Mouse (Mus musculus): ENCODE results near the gene Tmem30b.
"Not testable (repeated sequence)": the region's sequence is repeated elsewhere in the genome, so short reads cannot be mapped to it uniquely, and the experiment has no call there.

Tmem30b gene

GRCm38 (mm10) chr12:73558525-73559195 lies 12.5 kb upstream of the Tmem30b start:
- no peak for DNase-seq

GRCm38 (mm10) chr12:73554155-73554554 lies 8.0 kb upstream of the Tmem30b start:
- peak; percentile 79 for DNase-seq

DNA sequence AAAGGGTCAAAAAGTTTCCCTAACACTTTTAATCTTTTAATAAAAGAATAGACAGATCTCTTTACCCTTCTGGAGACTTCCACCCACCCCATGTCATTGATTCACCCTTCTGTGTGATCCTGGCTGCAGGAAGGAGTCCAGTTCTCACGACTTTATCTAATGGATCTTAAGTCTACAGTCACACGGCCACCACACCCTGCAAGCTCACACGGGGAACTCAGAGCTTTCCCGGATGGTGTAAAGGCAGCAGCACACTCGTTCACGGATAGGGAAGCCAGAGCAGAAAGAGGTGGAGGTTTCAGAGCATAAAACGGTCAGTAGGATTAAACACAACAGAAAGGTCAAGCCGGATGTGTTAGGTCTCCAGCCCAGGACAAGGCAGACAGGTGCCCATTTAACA lies 2.1 kb upstream of the Tmem30b start:
- DNase-seq = no peak

DNA sequence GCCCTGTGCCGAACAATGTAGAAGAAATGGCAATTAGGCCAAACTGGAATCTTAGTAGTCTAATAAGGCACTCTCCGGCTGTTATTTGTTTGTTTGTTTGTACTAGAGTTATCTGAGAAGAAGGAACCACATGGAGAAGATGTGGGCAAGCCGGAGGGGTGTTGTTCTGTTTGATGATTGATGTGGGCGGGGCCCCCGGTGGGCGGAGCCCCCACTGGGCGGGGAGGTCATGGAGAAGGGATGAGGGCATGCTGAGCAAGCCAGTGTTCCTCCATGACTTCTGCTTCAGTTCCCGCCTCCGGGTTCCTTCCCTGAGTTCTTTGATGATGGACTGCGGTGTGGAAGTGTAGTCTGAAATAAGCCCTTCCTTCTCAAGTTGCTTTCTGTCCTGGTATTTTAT lies 1.5 kb upstream of the Tmem30b start:
- DNase-seq = no peak

DNA sequence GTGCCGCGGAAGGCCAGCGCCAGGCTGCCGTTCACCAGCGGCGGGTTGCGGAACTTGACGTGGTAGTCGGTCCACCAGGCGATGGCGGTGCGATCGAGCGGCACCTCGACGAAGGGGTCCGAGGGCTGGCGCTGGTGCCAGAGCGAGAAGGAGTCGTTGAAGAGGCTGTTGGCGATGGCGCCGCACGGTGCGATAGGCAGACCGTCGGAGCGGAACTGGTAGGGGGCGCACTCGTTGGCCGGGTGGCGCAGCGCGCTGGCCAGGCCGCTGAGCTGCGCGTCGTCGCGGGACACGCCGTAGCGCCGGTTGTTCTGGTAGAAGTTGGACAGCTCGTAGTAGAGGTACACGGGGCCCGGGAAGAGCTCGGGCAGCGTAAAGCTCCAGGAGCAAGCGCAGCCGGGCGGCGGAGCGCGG lies 513 bp downstream of the Tmem30b start:
- DNase-seq = peak; percentile 82

DNA sequence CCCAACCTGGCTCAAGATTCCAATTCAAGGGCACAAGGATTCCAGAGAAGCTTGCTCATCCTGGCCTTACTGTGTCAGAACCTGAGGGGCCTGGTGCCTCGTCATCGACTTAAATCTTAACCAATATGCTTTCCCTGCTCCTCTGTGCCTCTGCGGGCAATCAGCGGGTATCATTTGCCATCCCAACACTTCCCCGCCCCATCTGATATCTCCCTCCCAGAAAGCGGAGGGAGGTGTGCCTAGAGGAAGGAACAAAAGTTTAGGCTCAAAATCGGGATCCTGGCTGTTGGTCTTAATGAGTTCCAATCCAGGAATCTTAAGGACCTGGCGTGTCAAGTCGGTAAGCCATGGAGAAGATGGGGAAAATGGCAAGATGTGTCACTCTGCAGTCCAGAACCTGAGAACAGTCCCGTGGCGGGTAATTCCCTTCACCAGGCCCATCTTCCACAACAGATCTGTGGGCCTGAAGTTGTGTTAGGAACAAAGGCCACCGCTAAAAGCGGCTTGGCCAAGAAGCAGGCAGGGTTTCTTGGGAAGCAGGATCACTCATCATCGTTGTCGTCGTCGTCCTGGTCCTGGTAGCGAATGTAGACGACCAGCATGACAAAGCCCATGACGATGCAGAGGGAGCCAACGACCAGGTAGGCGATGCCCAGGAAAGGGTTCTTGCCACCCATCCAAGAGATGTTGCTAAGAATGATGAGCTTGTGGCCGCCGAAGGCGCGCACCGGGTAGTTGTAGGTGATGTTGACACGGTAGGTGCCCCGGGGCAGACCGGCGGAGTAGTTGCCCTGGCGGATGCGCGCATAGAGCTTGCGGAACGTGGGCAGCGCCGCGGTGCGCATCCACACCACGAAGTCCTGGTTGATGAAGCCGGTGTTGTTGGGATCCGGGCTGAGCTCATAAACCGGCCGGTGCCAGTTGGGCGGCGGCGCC lies 1.2 kb downstream of the Tmem30b start:
- DNase-seq = peak; percentile 48

GRCm38 (mm10) chr12:73543191-73543590 lies 3.0 kb downstream of the Tmem30b start:
- DNase-seq = no peak

DNA sequence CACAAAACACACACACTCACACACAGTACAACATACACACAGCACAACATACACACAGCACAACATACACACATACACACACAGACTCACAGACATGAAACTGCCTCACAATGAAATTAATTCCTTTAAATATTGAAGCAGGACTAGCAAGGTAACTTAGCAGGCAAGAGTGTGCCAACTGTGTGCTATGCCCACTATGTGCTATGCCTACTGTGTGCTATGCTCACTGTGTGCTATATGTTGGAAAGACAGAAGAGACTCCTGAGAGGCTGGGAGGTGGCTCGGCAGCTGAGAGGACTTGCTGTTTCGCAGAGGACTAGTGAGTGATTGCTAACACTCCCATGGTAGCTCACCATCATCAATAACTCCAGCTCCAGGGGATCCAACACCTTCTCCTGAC lies 5.8 kb downstream of the Tmem30b start:
- no peak for DNase-seq

DNA sequence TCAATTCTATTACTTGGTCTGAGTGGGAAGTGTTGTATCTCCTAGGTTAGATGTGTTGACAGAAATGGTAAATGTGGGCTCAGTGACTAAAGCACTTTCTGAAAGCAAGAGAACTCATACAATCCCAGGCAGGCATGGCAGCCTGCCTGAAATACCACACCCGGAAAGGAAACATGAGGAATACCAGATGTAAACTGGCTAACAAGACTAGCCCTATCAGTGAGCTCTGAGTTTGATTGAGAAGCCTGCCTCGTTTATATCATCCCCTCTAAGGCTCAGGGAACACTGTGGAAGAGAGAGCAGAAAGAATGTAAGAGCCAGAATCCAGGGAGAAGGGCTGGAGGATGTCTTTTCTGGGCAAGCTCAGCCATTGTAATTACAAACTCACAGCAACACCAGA lies 7.0 kb downstream of the Tmem30b start:
- no peak for DNase-seq

DNA sequence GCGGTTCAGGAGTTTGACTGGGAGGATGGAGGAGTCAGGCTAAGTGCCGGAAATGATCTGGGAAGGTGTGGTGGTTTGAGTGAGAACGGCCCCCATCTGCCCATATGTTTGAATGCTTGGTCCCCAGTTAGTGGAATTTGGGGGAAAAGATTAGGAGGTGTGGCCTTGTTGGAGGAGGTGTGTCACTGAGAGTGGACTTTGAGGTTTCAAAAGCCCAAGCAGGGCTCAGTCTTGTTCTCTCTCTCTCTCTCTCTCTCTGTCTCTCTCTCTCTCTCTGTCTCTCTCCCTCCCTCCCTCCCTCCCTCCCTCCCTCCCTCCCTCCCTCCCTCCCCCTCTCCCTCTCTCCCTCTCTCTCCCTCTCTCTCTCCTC lies 8.1 kb downstream of the Tmem30b start:
- not testable (repeated sequence) for DNase-seq

GRCm38 (mm10) chr12:73537499-73538138 lies 8.6 kb downstream of the Tmem30b start:
- DNase-seq = peak; percentile 66

DNA sequence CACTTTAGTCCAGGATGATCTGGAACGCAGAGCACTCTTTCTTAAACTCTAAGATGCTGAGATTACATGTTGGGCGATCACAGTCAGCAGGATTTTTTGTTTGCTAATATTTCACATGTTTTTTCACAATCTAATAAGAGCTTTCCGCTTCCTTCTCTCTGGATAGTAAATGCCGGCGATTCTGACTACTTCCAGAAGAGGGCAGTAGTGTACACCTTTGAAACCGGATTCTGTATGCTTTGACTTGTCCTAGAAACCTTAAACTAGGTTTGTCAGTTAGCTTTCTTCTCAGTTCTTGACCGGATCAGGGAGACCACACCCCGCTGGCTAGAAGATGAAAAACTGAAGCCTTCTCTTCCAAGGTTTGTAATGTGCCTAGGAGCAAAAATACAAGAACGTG lies 11.6 kb downstream of the Tmem30b start:
- peak; percentile 70 for DNase-seq

DNA sequence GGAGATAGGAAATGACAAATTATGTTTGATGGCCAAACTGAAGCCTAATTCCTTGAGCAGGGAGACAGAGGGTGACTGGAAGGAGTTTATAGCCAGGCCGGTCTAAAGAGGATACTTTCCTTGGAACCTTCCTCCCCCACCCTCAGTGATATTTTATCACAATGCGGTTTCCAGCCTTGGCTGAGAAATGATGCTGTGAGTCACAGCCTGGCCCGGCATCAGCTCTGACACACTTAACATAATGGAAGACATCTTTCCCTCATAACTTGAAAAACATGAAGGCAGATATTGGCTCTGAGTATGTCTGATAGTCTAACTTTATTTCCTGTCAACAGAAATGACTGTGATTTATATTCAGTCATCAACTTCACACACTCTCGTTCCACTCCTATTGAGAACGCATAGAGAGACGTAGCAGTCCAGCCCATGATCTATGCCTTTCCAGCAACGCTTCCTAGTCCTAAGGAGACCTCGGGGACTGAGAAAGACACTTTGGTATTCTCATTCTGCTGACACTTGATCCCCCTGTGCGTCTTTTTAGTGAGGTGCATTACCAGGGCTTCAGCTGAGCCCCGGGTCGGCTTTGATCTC lies 14.2 kb downstream of the Tmem30b start:
- no peak for DNase-seq

DNA sequence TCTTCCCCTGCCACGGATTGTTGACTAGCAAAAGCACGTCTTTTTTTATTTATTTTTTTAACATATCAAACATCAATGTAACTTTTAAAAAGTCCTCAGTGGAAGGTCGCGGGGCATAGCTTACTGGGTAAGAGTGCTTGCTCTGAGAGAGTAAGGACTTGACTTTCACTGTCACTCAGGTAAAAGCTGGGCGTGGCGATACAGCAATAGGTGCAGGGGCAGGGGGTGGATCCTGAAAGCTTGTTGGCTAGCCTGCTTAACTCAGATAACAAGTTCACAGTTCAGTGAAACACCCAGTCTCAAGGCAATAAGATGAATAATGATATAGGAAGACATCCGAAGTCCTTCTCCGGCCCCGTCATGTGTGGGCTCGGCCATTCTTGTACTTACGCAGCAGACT lies 16.6 kb downstream of the Tmem30b start:
- DNase-seq = no peak

DNA sequence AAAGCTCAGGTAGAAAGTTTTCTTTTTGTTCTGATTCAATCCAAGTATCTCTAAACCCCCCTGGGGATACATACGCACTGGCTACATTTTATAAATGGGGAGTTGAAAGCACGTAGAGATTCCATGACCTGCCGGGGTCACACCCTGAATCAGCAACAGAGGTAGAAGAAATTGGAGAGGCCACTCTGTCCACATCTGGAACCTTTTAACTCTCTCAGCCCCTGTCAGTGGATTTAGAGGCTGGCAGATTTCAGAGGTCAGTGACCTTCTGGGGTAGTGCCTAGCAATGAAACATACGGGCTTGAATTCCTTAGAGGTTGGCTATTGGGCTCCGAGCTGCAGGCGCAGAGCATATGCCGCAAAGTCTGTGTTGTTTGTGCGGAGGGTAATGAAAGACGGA lies 17.1 kb downstream of the Tmem30b start:
- DNase-seq = no peak

GRCm38 (mm10) chr12:73528142-73528541 lies 18.1 kb downstream of the Tmem30b start:
- DNase-seq = not testable (repeated sequence)

- DNase-seq = no peak
These were observed 20.8 kb downstream of the Tmem30b start for GRCm38 (mm10) chr12:73525254-73525885.

GRCm38 (mm10) chr12:73523066-73523465 lies 23.1 kb downstream of the Tmem30b start:
- no peak for DNase-seq

DNA sequence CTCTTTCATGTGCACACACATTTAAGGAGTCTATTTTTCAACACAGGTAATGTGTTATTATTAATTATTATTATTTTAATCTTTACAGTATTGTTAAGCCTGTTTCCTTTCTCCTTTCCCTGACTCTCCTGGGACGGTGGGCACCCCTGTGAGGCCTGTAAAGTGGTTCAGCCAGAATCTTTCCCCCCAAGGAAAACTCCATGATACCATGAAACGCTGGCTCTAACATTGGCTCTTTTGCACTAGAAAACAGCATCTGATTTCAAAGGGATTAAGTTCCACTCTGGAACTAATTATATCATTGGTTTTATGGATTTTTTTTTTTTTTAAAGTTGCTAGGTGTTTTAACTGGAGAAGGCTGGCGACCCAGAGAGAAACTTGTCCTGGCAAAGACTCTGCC lies 24.2 kb downstream of the Tmem30b start:
- no peak for DNase-seq

GRCm38 (mm10) chr12:73521238-73521841 lies 24.9 kb downstream of the Tmem30b start:
- DNase-seq = no peak

GRCm38 (mm10) chr12:73517768-73518167 lies 28.4 kb downstream of the Tmem30b start:
- no peak for DNase-seq

- peak; percentile 79 for DNase-seq
These were observed 29.0 kb downstream of the Tmem30b start for GRCm38 (mm10) chr12:73517022-73517709.
